Mouse (Mus musculus) right cerebral cortex, postnatal 4 days (tissue): ENCODE results near the gene Hmgn2.
"Not testable (repeated sequence)": the region's sequence is repeated elsewhere in the genome, so short reads cannot be mapped to it uniquely, and the experiment has no call there.

ENCODE experiments used
- DNase-seq: peaks from one replicate; pipeline ENCODE4 v3.0.0-alpha.2; 2022

The Hmgn2 gene

DNA sequence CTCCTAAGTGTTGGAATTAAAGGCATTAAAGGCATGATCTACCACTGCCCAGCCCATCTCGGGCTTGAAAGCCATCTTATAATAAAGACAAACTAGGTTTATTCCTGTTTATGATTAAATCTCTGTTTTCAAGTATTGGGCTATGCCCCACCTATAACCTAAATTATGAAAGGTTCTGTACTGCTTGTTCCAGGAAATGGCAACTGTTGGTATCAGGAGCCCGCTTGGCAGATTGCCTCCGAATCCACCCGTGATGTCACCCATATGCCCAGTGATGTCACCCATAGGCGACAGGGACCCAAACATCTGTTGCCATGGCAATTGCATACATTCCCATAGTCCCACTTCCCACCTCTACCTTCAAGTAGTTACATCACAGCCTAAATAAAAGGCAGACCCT lies 44.7 kb downstream of the Hmgn2 start:
- no peak for DNase-seq

DNA sequence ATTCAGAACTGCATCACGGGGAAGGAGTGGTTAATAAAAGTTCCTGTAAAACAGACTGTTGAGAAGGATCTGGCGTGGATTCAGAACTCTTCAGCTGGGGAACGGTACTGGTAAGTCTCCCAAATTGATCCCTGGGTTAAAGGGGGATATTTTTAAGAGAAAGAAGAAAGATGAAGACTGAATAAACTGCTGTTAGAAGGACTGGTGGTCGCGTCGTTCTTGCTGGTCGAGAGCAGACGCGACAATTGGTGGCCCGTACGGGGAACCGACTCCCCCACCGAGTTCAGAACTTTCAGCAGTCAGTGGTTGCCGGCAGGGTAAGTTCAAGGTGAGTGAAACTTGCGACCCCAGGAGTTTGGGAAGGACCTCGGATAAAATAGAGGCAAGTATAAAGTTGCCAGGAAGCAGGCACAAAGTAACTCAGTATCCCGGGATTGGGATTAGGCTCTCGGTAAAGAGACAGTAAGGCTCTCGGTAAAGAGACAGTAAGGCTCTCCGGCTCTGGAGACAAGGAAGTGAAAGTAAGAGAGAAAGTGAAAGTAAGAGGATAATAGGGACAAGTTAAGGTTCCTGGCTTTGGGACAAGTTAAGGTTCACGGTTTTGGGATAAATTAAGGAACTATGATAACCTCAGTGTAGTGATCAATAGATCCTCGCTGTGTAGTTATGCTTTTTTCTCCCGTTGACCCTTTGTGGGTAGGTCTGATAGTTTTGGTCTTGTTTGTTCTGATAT lies 50.2 kb downstream of the Hmgn2 start:
- DNase-seq, result not testable (repeated sequence)
